Mouse (Mus musculus): Measurements from ENCODE around the gene Gm3468. TPM values are rescaled to one million over a fixed set of nuclear protein-coding genes. Genes with fewer than 3 reads are reported as not detected.
"Not testable (repeated sequence)": the region's sequence is repeated elsewhere in the genome, so short reads cannot be mapped to it uniquely, and the experiment has no call there.

Gene Gm3468
- total RNA-seq (2022): 1 to 10 TPM in 3 of 4 experiments, under 1 TPM in 1; 0.69 to 2.4 (median 1.7) TPM

DNA sequence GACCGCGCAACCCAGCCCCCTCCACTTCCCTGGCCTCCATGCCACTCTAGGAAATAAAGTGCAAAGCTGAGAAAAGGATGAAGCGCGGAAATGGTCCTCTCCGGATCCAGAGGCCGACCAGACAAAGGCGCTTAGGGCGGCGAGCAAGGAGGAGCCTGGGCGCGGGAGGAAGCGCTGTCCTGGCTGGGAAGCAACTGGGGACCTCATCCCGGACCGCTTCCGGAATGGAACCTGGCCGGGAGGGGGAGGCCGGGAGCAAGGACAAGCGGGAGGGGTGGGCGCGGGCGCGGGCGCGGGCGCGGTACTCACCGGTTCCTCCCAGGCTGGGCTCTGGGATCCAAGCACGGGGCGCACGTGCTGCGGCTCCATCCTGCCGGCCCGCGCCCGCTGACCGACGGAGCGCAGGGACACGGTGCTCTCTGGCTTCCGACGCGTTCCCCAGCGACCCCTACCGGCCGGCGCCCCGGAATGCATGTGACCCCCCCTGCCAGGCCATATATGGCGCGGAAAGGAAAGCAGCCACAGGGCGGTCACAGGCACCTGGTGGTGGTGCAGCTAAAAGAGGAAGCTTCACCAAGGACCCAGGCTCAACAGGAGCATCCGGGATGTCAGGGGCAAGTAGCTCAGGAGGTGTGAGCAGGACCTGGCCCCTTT is at the start of gene Gm3468:
TSS of gene Gm3468 (minus strand) at position 394 of the 654 bp plus-strand sequence.
- peak; percentile 2 to 25 for DNase-seq (ENCODE audit: low spot score in 2 of 2)

DNA sequence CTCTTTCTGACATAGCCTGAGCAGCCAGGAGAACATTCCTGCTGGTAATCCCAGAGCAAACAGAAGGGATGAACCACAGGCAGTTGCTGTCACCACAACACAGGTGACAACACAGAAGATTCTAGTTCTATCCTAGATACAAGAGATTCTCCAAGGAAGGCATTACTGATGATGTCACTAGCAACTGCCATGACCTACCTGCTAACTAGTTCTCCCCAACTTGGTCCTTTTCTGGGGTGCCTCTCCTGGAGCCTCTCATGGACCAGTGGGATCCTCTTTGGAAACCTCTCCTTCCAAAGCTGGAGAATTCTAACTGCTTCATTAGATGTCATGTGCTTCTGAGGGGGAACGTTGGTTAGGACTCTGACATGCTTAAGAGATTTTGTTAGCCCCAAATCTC is 17.2 kb upstream of the Gm3468 start, which contains the start of gene Gm3476:
TSS of gene Gm3476 (minus strand) at position 101 of the 400 bp plus-strand sequence.
- DNase-seq (ENCODE audit: low spot score in 2 of 2): not testable (repeated sequence)

DNA sequence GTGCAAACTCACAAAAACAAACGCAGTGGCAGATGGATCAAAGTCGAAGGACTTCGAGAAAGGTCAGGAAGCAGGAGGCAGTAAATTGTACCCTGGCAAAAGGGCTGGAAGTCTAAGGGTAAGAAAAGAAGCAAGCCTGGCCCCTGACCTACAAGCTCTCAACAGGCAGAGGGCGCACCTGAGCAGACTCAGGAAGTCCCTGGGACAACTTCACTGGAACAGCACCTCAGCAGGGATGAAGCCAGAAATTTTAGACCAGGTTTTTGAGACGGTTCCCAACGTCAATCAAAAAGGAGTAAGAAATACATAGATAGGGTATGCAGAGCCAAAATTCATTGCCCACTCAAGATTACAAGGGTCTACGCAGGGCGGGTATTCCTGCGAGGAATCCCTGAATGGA is 965 bp downstream of the Gm3468 start:
- not testable (repeated sequence) for DNase-seq (ENCODE audit: low spot score in 2 of 2)

- not testable (repeated sequence) for DNase-seq (ENCODE audit: low spot score in 2 of 2)
Observed at GRCm38 (mm10) chr14:6093842-6094241, 14.6 kb downstream of the Gm3468 start, which contains the start of gene Gm8206. Gene Gm8206 (minus strand): TSS chr14:6093942.

- DNase-seq (ENCODE audit: low spot score in 2 of 2): not testable (repeated sequence)
Observed at GRCm38 (mm10) chr14:6058167-6058566, 50.3 kb downstream of the Gm3468 start, which contains the start of gene Gm6337. Gene Gm6337 (minus strand): TSS chr14:6058267.

Other genes starting within 250 kb of the Gm3468 start
- gene Gm8237, start 228.3 kb downstream of the Gm3468 start, total RNA-seq (2022): 1 to 10 TPM in 3 of 4 experiments, under 1 TPM in 1; 0.89 to 1.5 (median 1.0) TPM
- 1 to 10 TPM; 1.0 to 2.1 (median 1.2) TPM for gene Gm3248, start 146.9 kb downstream of the Gm3468 start, total RNA-seq (2022)
- gene Gm3453, start 129.5 kb downstream of the Gm3468 start, total RNA-seq (2022): not detected
- not detected for gene Gm6337, start 50.4 kb downstream of the Gm3468 start, total RNA-seq (2022)
- 1 to 10 TPM in 1 of 4 experiments, under 1 TPM in 1, not detected in 2; 0.49 to 1.3 TPM for gene Gm8206, start 14.7 kb downstream of the Gm3468 start, total RNA-seq (2022)
- not detected for gene Gm3476, start 17.1 kb upstream of the Gm3468 start, total RNA-seq (2022)
- gene Gm21560, start 110.6 kb upstream of the Gm3468 start, total RNA-seq (2022): 1 to 10 TPM; 1.2 to 2.4 (median 1.7) TPM
- gene Gm3411, start 178.6 kb upstream of the Gm3468 start, total RNA-seq (2022): 1 to 10 TPM; 2.3 to 4.5 (median 3.3) TPM
- gene Gm21103, start 196.2 kb upstream of the Gm3468 start, total RNA-seq (2022): not detected
- gene Gm3618, start 235.0 kb upstream of the Gm3468 start, total RNA-seq (2022): not detected